Mouse (Mus musculus) hindbrain, embryonic 11.5 days (tissue): ENCODE results near the gene Gm11213. TPM values are rescaled to one million over a fixed set of nuclear protein-coding genes. Genes with fewer than 3 reads are reported as not detected.

ENCODE experiments used
- ATAC-seq: fragments of 200-750 bp; cut with Nextera tagmentation; 2 replicates; pipeline ENCODE4 v1.8.0; 2017; ENCODE audit warnings: mild to moderate bottlenecking, moderate TSS enrichment, moderate library complexity; ENCODE audit not compliant: low FRiP score
- DNase-seq: peaks from one replicate; pipeline ENCODE4 v3.0.0-alpha.2; 2015; ENCODE audit warnings: low spot score
- H3K27ac ChIP-seq: fragments of 300-500 bp; sonication (generic); 2 replicates; pipeline ENCODE4 v1.5.1; 2014; ENCODE audit warnings: mild to moderate bottlenecking, low read depth, low read length
- H3K27me3 ChIP-seq: fragments of 300-500 bp; sonication (generic); 2 replicates; pipeline ENCODE4 v1.6.1; 2014; ENCODE audit warnings: mild to moderate bottlenecking, low read length, moderate library complexity, mixed read lengths; ENCODE audit not compliant: control insufficient read depth, insufficient read depth
- H3K36me3 ChIP-seq: fragments of 300-500 bp; sonication (generic); 2 replicates; pipeline ENCODE4 v1.6.1; 2014; ENCODE audit warnings: mild to moderate bottlenecking, low read length, moderate library complexity, mixed read lengths; ENCODE audit not compliant: control insufficient read depth, insufficient read depth
- H3K4me1 ChIP-seq: fragments of 300-500 bp; sonication (generic); replicated peaks from 2 replicates; pipeline ENCODE4 v1.6.1; 2014; ENCODE audit warnings: low read length, mixed read lengths; ENCODE audit not compliant: control insufficient read depth, insufficient read depth
- H3K4me2 ChIP-seq: fragments of 300-500 bp; sonication (generic); replicated peaks from 2 replicates; pipeline ENCODE4 v1.6.1; 2014; ENCODE audit warnings: mild to moderate bottlenecking, low read depth, low read length
- H3K4me3 ChIP-seq: fragments of 300-500 bp; sonication (generic); 2 replicates; pipeline ENCODE4 v1.5.1; 2014; ENCODE audit warnings: low read depth, low read length
- H3K9ac ChIP-seq: fragments of 300-500 bp; sonication (generic); 2 replicates; pipeline ENCODE4 v1.6.1; 2014; ENCODE audit warnings: low read depth, low read length
- H3K9me3 ChIP-seq: fragments of 300-500 bp; sonication (generic); 2 replicates; pipeline ENCODE4 v1.6.1; 2016; ENCODE audit warnings: low read length; ENCODE audit not compliant: control insufficient read depth
- WGBS: fragments of 180-500 bp; shearing (Covaris S2); extraction: QIAGEN DNeasy Blood & Tissue Kit; methylation state at CpG from one replicate; pipeline ENCODE4 v1.1.7; 2014; 5-methylcytosine and 5-hydroxymethylcytosine counted together
- polyA plus RNA-seq: library from polyadenylated mRNA; unstranded; fragments of >200 nt; fragmentation: Nextera tagmentation; extraction: Ambion mirVana; gene quantifications from 2 replicates; pipeline ENCODE4 v1.2.1, GENCODE M21; 2014

The Gm11213 gene
- polyA plus RNA-seq, 1 experiment from 2014 or later, result not detected

DNA sequence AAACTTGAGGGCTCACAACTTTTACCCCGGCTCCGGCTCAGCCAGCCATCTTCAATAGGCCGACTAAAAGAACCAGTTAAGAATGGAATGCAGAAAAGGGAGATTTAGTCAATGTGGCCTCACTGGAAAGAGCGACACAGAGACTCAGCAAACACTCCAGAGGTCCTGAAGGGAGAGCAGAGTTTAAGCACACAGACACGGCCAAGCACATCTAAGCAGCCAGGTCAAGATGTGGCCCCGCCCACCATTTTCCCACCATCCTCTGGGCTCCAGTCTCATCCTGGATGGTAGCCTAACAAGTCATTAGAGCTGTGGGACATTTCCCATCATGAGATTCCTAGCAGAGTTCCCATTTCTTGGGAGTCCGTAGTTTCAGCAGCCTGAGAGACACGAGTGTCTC, 35.7 kb downstream of the Gm11213 start:
- peaks cover 3% of the 10 kb centered on the region for H3K4me1 ChIP-seq
- no peak overlapping the region for H3K27ac ChIP-seq
- ATAC-seq, result no peak
- H3K36me3 ChIP-seq, result no peaks in the 10 kb centered on the region
- WGBS, result 84% methylated on average over 8 of the region's 8 CpGs
- no peak overlapping the region for H3K9ac ChIP-seq
- H3K4me2 ChIP-seq, result no peak overlapping the region
- DNase-seq, result no peak
- no peaks in the 10 kb centered on the region for H3K27me3 ChIP-seq
- no peak overlapping the region for H3K4me3 ChIP-seq
- H3K9me3 ChIP-seq, result no peaks in the 10 kb centered on the region

DNA sequence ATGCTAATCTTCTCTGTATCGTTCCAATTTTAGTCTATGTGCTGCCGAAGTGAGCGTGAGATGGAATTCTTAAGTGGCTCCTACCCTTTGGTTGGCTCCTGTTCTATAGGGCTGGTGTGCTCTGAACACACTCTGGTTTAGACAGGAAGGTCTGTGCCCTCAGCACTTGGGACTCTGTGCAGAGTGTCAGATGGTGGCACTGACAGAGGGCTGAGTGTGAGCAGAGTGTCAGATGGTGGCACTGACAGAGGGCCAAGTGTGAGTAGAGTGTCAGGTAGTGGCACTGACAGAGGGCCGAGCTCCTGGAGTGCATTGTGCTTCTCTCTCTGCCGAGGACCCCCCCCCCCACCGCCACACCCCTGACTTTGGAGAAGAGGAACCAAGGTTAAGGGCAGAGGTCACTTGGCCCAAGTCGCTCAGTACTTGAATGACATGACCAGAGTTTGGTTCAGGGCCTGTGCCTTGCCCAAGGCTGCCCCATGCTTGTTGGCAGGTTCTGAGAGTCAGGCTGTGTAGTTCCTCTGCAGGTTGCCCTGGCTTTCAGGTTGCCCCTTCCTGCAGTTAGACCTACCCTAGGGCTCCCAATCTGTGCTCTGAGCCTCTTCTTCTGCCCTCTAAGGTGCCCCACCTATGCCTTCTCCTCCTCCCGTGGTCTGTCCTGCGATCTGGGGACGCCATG, 37.2 kb downstream of the Gm11213 start:
- 88% methylated on average over 9 of the region's 10 CpGs for WGBS
- no peak for ATAC-seq
- H3K9me3 ChIP-seq, result no peaks in the 10 kb centered on the region

DNA sequence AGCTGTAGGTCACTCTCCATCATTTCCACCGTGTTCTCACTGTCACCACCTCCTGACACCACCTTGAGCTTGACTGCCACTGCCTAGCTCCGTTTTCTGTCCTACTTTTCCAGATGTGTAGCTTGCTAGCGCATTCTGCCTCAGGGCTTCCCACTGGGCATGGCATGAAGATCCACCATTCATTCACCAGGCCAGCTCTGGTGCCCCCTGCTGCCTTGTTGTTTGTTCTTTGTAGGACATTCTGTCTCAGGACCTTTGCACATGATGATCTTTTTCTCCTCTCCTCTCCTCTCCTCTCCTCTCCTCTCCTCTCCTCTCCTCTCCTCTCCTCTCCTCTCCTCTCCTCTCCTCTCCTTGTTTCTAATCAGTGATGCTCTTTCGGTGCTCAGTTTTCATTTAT, 42.3 kb downstream of the Gm11213 start:
- Histone ChIP-seq H3K27me3 (no peaks in the 10 kb centered on the region), H3K9me3 (no peaks in the 10 kb centered on the region), H3K36me3 (no peaks in the 10 kb centered on the region), H3K4me3 (no peak overlapping the region), H3K27ac (no peak overlapping the region), H3K4me2 (no peak overlapping the region), H3K9ac (no peak overlapping the region), H3K4me1 (no peaks in the 10 kb centered on the region)
- ATAC-seq (no peak), DNase-seq (no peak)
- 83% methylated on average over 4 of the region's 4 CpGs for WGBS

More for the DNA sequence above, 37.2 kb downstream of the Gm11213 start:
- H3K4me2 ChIP-seq, result no peak overlapping the region
- H3K4me1 ChIP-seq, result peaks cover 3% of the 10 kb centered on the region
- DNase-seq, result no peak
- no peaks in the 10 kb centered on the region for H3K27me3 ChIP-seq
- H3K4me3 ChIP-seq, result no peak overlapping the region
- no peak overlapping the region for H3K27ac ChIP-seq
- no peaks in the 10 kb centered on the region for H3K36me3 ChIP-seq
- no peak overlapping the region for H3K9ac ChIP-seq

DNA sequence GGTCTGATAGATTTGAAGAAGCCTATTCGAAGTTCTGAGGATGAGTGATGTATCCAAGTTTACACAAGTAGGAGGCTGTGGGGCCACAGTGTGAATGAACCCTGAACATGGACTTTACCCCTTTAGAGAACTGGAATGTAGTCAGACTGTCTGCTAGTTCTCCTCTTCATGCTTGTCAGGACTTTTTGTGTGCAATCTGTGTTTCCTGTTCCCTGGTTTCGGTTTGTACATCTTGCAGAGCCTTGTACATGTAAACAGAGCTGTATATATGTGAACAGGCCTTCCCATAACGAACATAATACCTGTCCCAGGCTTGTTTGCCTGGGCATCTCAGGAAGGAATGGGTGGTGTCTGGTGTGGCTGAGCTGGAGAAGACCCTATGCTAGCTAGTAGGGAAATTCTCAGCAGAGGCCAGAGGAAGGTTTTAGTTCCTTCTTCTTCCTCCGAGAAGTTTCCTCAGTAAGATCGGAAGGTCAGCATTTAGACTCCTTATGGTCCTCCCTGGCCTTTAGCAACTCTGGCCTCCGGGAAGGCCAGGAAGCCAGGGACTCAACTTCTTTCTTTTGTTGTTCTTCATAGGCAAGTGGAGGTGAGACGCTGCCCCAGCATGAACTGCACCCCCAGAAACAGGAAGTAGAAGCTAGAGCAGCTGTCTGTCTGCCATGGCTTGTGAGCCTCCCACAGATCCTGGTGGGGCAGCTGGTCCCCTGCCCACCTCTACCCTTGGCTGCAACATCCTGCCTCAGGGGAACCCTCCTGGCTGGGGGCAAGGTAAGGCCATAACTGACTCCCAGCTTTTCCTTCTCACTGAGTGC, 43.0 kb downstream of the Gm11213 start:
- no peak overlapping the region for H3K4me3 ChIP-seq
- no peak overlapping the region for H3K27ac ChIP-seq
- DNase-seq, result no peak
- no peaks in the 10 kb centered on the region for H3K36me3 ChIP-seq
- 80% methylated on average over 7 of the region's 7 CpGs for WGBS
- no peak overlapping the region for H3K9ac ChIP-seq
- no peak overlapping the region for H3K4me2 ChIP-seq
- no peaks in the 10 kb centered on the region for H3K27me3 ChIP-seq
- no peaks in the 10 kb centered on the region for H3K4me1 ChIP-seq
- ATAC-seq, result no peak
- H3K9me3 ChIP-seq, result no peaks in the 10 kb centered on the region

DNA sequence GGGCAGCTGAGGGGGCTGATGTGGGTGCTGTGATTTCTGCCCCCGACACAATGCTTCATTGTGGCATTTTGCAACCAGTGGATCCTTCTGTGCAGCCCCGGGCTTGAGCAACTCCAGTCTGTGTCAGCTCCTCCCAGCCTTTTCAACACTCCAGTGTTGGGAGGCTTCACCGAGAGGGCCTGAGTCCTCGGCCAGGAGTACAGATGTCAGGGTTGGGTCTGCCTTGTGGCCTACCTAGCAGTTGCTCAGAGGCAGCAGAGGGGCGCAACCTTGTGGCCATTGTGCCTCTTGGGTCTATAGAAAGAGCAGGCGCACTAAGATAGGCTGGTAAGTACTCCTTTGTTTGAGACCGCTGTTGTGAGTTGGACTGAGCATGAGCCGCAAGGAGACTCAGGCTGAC, 45.0 kb downstream of the Gm11213 start:
- Histone ChIP-seq H3K27ac (no peak overlapping the region), H3K4me1 (no peaks in the 10 kb centered on the region), H3K9me3 (no peaks in the 10 kb centered on the region), H3K4me2 (no peak overlapping the region), H3K27me3 (0 out of 2 replicates have a peak, but pooled peaks cover 2% of the 10 kb centered on the region), H3K36me3 (no peaks in the 10 kb centered on the region), H3K9ac (no peak overlapping the region), H3K4me3 (no peak overlapping the region)
- DNase-seq (no peak), ATAC-seq (no peak)
- WGBS, result 54% methylated on average over 8 of the region's 8 CpGs

DNA sequence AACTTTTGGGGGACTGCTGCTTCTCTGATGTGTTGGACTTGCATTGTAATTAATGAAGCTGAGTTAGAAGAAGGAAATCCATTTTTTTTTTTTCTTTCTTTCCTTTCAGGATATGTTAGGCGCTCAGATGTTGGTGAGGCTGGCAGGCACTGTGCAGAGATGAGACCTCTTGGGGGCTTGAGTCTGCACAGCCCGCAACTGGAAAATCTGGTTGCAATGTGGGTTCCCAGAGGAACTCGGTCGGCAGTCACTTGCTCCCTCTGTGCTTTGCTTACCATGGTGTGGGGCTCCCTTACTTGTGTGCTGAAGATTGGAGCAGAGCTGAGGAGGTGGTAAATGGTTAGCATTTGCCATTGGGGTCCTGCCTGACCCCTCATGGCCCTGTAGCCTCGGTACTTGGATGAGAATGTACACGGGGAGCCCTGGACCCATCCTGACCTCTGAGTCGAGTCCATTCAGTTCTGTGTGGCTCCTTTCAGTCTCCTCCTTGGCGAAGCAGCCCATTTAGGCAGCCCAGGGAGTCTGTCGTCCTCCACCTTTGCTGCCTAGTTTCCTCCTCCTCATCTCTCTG, 45.8 kb downstream of the Gm11213 start:
- Histone ChIP-seq H3K4me2 (peak overlapping the region; percentile 61), H3K9me3 (no peaks in the 10 kb centered on the region), H3K4me1 (no peaks in the 10 kb centered on the region), H3K9ac (peak overlapping the region; percentile 61; the same call in 1 of the 2 replicates), H3K27me3 (0 out of 2 replicates have a peak, but pooled peaks cover 2% of the 10 kb centered on the region), H3K27ac (no peak overlapping the region), H3K36me3 (no peaks in the 10 kb centered on the region), H3K4me3 (peak overlapping the region; percentile 48)
- peak; percentile 13; the same call in 1 of the 2 replicates for ATAC-seq
- peak; percentile 35 for DNase-seq
- WGBS, result 35% methylated on average over 9 of the region's 9 CpGs

DNA sequence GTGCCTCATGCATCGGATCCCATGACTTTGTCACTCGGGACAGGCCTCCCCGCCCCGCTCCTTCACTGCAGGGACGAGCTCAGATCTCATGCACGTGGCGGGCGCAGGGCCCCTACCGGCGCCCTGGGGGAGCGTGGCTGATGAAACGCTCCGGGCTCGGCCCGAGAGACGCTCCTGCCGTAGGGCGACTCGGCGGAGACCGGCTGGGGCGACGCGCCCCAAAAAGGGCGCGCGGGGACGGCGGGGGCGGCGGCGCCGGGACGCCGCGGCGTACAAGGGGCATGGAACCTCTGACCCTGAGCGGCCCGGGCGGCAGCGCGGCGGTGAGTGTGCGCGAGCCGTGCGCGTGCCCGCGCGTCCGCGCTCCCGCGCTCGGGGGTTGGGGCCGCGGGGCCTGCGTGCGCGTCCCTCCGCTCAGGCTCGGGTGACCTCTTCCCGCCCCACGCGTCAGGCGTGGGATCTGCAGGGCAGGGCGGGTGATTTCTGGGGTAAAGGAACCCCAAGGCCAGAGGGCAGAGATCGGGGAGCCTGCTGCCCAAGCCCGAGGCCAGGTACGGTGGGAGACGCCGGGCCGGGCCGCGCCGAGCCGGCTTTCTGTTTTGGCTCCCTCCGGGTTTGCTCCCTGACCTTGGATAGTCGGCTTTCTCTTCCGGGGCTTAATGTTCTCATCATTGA, 46.5 kb downstream of the Gm11213 start, which contains the start of gene Tmem268:
Gene Tmem268, plus strand, starts transcription at position 375 of the 675 bp plus-strand sequence.
- H3K9ac ChIP-seq, result peak within 1 kb of the TSS; percentile 61
- H3K4me1 ChIP-seq, result no peaks in the 10 kb centered on the region
- no peaks in the 10 kb centered on the region for H3K36me3 ChIP-seq
- H3K4me2 ChIP-seq, result peak within 1 kb of the TSS; percentile 61
- H3K27me3 ChIP-seq, result 0 out of 2 replicates have a peak, but pooled peaks cover 2% of the 10 kb centered on the region
- peak; percentile 86 for DNase-seq
- under 1% methylated on average over 47 of the region's 81 CpGs for WGBS
- peak within 1 kb of the TSS; percentile 48 for H3K4me3 ChIP-seq
- ATAC-seq, result peak; percentile 78
- no peaks in the 10 kb centered on the region for H3K9me3 ChIP-seq
- H3K27ac ChIP-seq, result no peak within 1 kb of the TSS
